Mouse (Mus musculus): ENCODE data around the gene Fbxo28. TPM values are rescaled to one million over a fixed set of nuclear protein-coding genes. Genes with fewer than 3 reads are reported as not detected.

Gene Fbxo28
- polyA plus RNA-seq, 1 experiment = 29.7 TPM

DNA sequence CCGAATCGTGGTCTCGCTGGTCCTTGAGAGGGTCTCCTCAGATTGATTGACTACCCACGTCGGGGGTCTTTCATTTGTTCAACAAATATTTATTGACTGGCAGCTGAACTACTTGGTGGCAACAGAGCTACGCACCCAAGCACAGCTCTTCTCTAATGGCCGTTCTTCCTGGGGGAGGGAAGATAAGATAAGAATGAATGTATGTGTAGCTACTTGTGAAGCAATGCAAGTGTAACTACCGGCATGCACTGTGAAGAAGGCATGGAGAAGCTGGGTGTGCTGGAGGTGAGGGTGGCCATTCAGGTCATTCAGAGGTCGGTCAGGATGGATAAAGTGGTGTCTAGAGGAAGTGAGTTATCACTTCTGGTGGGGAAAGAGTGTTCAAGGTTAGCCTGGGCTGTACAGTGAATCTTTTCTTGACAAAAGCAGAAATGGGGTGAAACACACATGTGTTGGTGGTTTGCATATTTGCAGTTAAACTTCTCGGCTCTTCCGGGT, 75.4 kb downstream of the Fbxo28 start:
- no peak for DNase-seq (ENCODE audit: low read depth)
- no peak for TF ChIP-seq CTCF (IDR thresholded peaks at IDR 0.05; ENCODE audit: borderline replicate concordance, extremely low read depth, insufficient read depth, insufficient read length)
- no peak for TF ChIP-seq POLR2A (IDR thresholded peaks at IDR 0.05; ENCODE audit: borderline replicate concordance, extremely low read depth, insufficient read depth, insufficient read length, poor library complexity, severe bottlenecking)

Other genes starting within 250 kb of the Fbxo28 start
- 82.8 and 88.5 TPM in 2 replicates for gene Srp9, start 216.9 kb downstream of the Fbxo28 start, polyA plus RNA-seq (2012; rRNA removed)
- not detected in 2 replicates for gene Vmn1r1, start 177.1 kb downstream of the Fbxo28 start, polyA plus RNA-seq (2012; rRNA removed)
- gene Degs1, start 58.8 kb downstream of the Fbxo28 start, polyA plus RNA-seq (2012; rRNA removed) = 30.3 and 38.9 TPM in 2 replicates
- 32.0 and 34.8 TPM in 2 replicates for gene Trp53bp2, start 67.5 kb upstream of the Fbxo28 start, polyA plus RNA-seq (2012; rRNA removed)
- 39.5 and 56.5 TPM in 2 replicates for gene Capn2, start 176.0 kb upstream of the Fbxo28 start, polyA plus RNA-seq (2012; rRNA removed)
- 0.11 and 0.13 TPM in 2 replicates for gene Capn8, start 223.4 kb upstream of the Fbxo28 start, polyA plus RNA-seq (2012; rRNA removed)

Measured in brain, embryonic 14.5 days (tissue).